Mouse (Mus musculus): ENCODE data around the gene Olig2.
"Not testable (repeated sequence)": the region's sequence is repeated elsewhere in the genome, so short reads cannot be mapped to it uniquely, and the experiment has no call there.

Gene Olig2

GRCm38 (mm10) chr16:91226883-91227759 is 1.9 kb downstream of the Olig2 start:
- in situ Hi-C loops (cut with MboI, MseI), result no loop called here

GRCm38 (mm10) chr16:91227760-91228043 is 2.4 kb downstream of the Olig2 start:
- in situ Hi-C loops (cut with MboI, MseI), result no loop called here

- in situ Hi-C loops (cut with MboI, MseI), result no loop called here
These were observed 3.2 kb downstream of the Olig2 start for GRCm38 (mm10) chr16:91228238-91229071.

- in situ Hi-C loops (cut with MboI, MseI), result no loop called here
These were observed 3.8 kb downstream of the Olig2 start for GRCm38 (mm10) chr16:91229072-91229348.

GRCm38 (mm10) chr16:91229643-91230042 is 4.4 kb downstream of the Olig2 start:
- in situ Hi-C loops (cut with MboI, MseI), result loop anchor here (10.0 kb wide), 1 partner anchor 325 kb away; no protein-coding TSS in a partner anchor

- in situ Hi-C loops (cut with MboI, MseI), result loop anchor here (10.0 kb wide), 1 partner anchor 327 kb away; no protein-coding TSS in a partner anchor
These were observed 6.7 kb downstream of the Olig2 start for GRCm38 (mm10) chr16:91231781-91232469.

GRCm38 (mm10) chr16:91232470-91233240 is 7.4 kb downstream of the Olig2 start:
- in situ Hi-C loops (cut with MboI, MseI), result loop anchor here (10.0 kb wide), 1 partner anchor 328 kb away; no protein-coding TSS in a partner anchor

- in situ Hi-C loops (cut with MboI, MseI), result loop anchor here (10.0 kb wide), 1 partner anchor 329 kb away; no protein-coding TSS in a partner anchor
These were observed 8.1 kb downstream of the Olig2 start for GRCm38 (mm10) chr16:91233241-91233944.

- in situ Hi-C loops (cut with MboI, MseI), result loop anchor here (10.0 kb wide), 1 partner anchor 334 kb away; no protein-coding TSS in a partner anchor
These were observed 13.8 kb downstream of the Olig2 start for GRCm38 (mm10) chr16:91239024-91239423.

- in situ Hi-C loops (cut with MboI, MseI), result no loop called here
These were observed 21.0 kb downstream of the Olig2 start for GRCm38 (mm10) chr16:91246292-91246691.

- in situ Hi-C loops (cut with MboI, MseI), result not testable (repeated sequence)
These were observed 30.3 kb downstream of the Olig2 start for GRCm38 (mm10) chr16:91255419-91256164.

- in situ Hi-C loops (cut with MboI, MseI), result no loop called here
These were observed 33.7 kb downstream of the Olig2 start for GRCm38 (mm10) chr16:91258956-91259355.

- in situ Hi-C loops (cut with MboI, MseI), result no loop called here
These were observed 35.6 kb downstream of the Olig2 start for GRCm38 (mm10) chr16:91260861-91261260.

GRCm38 (mm10) chr16:91262467-91263220 is 37.4 kb downstream of the Olig2 start:
- in situ Hi-C loops (cut with MboI, MseI), result no loop called here

GRCm38 (mm10) chr16:91265972-91266371 is 40.7 kb downstream of the Olig2 start:
- in situ Hi-C loops (cut with MboI, MseI), result no loop called here

GRCm38 (mm10) chr16:91268724-91269452 is 43.6 kb downstream of the Olig2 start:
- in situ Hi-C loops (cut with MboI, MseI), result no loop called here

GRCm38 (mm10) chr16:91269468-91270211 is 44.4 kb downstream of the Olig2 start, which contains the start of gene Olig1:
TSS of gene Olig1 (plus strand) at chr16:91269772.
- in situ Hi-C loops (cut with MboI, MseI), result no loop called here
